Mouse (Mus musculus) CD8-positive naive resting alpha-beta T cell, adult 2 months (primary cell): ENCODE data around the gene Rnf224.

Experiments used
- DNase-seq, 2 experiments: peaks; one replicate each; pipeline ENCODE4 v3.0.0; 2022; ENCODE audit warnings: low read depth in 2 of 2, low spot score in 2 of 2

Gene Rnf224

DNA sequence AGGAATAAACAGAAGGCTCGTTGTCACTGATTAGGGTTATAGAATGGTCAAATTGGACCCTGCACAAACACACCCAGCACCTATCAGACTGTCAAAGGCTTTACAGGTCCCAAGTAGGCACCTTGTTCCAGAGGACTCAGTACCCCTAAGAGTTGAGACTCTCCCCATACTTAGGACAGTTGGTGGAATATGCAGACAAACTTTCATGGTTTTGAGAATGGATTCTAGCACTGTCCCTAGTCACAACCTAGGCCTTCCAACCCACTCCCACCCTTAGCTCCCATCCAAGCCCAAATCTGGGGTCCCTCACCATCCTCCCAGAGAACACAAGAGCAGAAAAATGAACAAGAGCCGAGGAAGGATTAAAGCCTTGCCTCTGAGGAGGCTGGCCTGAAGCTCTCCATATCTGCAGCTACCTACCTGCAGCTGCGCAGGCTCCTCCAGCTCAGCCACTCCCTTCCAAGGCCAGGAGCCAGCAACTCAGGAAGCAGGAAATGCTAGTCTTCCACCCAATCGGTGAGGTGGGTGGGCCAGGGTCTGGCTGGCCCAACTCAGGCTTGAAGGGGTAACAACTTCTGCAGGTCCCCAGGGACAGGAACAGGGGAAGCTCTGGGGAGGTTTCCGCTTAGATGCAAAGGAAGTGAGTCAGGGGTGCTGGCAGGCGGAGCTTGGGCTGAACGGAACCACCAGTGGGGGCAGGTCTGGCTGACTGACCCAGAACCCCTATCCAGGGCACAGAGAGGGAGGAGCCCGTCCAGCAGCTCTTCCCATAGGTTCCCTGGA is 40.2 kb downstream of the Rnf224 start, which contains the start of gene Tor4a:
Gene Tor4a, minus strand, starts transcription at position 715 of the 783 bp plus-strand sequence.
- DNase-seq: peak; percentile 61

DNA sequence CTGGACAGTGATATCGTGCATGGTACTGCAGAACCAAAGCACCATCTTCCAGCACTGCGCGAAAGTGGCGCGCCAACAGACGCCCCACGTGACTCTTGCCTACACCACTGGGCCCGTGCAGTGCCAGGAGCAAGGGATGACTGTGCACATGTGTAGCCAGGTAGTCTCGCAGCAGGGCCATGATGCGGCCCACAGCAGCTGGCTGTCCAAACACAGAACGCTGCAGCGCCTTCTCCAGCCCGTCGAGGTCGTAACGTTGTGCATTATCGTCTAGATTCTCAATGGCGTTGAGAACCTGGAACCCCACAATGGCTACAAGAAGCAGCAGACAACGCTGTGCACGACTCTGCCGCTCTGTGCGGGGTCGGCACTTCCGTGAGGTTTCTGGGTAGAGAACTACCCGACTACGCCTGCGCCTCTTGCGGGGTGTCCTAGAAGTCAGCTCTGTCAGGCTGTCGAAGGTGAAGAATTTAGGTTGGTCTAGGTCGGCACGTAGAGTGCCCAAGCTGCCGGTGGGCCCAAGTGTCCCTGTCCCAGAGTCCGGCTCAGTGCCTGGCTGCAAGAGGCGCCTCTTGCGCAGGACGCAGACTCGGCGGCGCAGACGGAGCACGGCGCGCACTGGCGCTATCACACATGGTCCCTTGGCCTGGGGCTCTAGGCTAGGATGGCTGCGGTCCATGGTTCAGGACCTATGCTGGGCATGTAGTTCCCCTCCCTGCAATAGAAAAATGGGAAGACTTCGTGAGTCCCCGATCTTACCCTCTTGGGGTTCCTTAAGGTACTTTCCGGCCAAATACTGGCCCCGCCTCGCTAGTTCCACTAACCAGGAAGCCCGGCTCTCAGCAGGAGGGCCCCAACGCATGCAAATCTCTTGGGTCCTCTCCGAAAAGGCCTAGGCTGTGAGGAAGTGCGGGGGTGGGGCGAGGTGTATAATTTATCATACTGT is 41.1 kb downstream of the Rnf224 start:
- peak; percentile 31 to 50 for DNase-seq

DNA sequence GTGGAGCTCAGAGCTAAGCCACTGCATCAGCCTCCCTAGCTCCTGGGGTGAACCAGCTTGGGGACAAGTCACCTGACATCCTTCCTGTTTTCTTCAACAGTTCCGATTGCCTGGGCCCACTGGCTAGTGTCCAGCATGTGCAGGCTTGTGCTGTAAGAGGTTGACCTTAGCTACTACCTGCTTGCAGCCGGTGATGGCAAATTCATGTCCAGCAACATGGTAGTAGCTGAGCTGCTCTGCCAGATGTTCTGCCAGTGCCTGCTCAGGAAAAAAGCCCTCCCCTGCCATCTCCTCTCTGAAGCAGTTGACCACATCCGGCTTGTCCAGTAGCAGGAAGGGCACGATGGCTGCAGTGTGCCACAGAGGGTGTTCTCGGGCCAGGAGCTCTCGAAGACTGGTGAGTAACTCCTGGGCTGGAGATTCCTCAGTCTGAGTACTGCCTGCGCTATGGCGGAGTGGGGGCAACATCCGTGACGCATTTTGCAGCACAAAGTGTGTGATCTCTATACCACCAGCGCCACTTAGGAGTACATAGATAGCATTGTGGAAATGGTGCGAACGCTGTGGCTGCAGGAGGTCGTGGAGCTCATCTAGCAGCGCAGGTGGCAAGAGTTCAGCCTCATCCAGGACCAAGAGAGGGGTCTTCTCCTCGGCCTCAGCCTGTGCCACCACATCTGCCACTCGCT is 42.0 kb downstream of the Rnf224 start:
- DNase-seq: peak; percentile 31 to 34

DNA sequence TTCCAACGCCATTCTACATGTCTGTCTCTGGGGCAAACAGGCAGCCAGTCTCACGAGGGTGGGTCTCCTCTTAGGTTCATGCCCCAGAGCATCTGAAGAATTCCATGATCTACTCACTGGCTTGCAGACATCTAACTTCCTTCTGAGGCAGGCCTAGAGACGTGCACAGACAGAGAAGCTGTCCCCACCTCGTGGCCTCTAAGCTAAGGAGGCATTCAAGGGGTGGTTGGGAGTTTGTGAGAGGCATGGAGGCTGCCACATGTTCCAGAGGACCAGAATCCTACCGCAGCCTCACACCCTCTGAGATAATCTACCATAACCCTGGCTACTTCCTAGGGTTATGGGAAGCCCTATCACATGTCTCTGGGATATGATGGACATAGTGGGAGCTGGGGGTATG is 42.6 kb downstream of the Rnf224 start:
- DNase-seq: no peak

DNA sequence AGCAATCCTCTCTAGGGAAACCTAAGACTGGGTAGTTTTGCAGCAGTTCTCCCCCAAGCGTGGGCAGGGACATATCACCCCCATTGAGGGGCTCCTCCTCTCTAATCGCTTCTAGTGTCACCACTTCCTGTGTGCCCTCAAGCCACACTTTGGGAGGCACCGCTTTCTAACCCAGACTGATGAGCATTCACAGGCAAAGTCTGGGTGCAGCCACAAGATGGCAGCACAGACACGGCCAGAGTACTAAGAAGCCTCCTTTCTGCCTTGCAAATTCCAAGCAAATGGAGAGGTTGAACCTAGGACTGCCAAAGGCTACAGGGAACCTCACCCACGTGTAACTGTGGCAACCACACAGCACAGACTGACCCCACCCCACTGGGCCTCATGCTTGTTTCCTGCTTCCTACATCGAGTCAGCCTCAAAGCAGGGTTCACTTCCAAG is 43.2 kb downstream of the Rnf224 start:
- DNase-seq: peak; percentile 75 to 87

DNA sequence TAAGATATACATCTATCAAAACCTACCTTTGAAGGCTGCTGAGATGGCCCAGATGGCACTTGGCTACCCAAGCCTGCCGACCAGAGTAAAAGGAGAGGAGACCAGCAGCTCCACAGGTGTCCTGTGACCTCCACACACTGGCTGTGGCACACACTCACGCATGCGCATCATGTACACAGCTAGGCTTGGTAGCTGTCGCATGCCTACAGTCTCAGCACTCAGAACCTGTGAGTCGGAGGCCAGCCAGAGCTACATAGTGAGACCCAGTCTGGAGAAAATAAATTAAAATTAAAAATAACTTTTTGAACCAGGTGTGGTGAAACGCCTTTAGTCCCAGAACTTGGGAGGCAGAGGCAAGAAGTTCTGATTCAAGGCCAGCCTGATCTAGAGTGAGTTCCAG is 48.7 kb downstream of the Rnf224 start:
- no peak for DNase-seq

DNA sequence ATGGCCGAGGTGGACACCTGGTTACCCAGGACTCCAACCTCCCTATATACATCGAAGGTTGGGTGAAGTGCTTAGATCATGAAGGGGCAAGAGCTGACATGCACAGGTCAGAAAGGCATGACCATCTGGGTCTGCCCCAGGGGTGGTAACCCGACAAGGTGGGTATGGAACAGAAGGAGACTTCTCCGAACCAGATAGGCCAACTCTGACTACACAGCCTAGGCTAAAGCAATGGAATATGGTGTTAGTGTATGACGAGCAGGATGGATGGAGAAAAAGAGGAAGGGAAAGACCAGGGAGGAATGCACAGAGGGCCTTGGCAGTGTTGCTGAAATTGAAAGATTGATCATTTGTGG is 50.0 kb downstream of the Rnf224 start:
- DNase-seq: no peak

DNA sequence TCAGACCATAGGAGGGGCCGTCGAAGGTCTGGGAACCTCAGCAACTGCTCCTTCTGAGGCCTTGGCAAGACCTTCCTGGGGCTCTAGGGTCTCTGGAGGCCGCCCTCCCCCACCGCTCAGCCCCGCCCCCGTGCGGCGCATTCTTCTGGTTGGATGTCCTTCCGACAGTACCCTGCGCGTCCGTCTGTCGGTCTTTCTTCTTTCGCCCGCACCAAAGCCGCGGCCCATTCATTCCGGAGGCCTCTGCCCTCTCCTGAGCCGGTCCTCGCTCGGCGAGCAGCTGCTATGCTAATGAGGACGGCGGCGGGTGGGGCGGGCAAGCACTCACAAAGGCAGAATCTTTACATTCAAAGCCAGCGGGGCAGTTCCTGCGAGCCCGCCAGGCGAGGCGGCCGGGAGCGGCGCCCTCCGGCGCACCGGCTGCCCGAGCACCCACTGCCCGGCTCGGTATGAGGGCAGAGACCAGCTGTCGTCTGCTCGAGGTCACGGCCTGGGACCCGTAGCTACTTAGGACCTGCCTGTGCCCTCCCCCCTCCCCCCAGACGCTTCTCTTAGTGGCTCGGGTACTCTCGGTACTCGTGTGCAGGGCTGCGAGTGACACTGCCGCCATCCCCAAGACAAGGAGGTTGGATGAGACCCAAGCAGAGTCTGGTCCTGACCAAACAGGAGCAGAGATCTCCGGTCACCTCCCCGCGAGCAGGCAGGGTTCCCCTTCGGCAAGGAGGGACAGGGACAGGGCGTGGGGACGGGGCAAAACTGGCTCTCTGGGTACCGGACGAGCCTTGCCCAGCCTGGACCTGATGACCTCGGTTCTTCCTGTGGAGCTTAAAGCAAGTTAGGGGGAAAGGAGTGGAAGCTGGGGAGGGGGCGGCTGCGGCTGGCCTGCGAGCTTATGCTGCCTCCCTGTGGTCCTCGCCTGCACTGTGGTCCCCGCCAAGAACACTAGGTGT is 50.7 kb downstream of the Rnf224 start:
- peak in 1 of 2 experiments; percentile 33 for DNase-seq

DNA sequence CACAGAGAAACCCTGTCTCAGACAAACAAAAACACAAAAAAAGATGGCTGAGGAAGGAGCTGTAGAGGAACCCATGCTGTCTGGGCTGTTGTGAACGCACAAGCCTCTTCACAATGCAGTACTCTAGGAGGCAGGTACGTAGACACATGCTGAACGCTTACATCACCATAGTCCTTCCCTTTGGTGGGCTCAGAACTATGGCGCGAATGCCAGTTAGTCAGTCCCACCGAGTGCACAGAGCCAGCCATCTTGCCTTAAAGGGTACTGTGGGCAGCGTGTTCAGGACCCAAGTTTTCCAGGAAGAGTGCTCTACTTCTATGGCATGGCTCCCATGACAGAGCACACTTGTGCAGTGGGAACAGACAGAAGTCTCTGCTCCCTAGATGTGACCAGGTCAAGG is 52.1 kb downstream of the Rnf224 start:
- no peak for DNase-seq
